ENCODE assay signal across 8 mouse cellular contexts in genomic region chr4:109982681-109983265, GRCm38 (mm10). TPM values are rescaled to one million over a fixed set of nuclear protein-coding genes. Genes with fewer than 3 reads are reported as not detected.
DNase-seq lines count a peak whose midpoint lies in the region; ATAC-seq lines count a peak whose summit lies in the region.

No protein-coding gene starts in this region.

- WGBS in heart, embryonic 10.5 days, result 4% methylated on average over 30 of the region's 30 CpGs
- 5% methylated on average over 30 of the region's 30 CpGs for WGBS in midbrain, embryonic 11.5 days

- DNase-seq in heart, embryonic 10.5 days (ENCODE audit: low spot score), result no peak
- no peak for DNase-seq in heart, adult 8-10 months (ENCODE audit: low spot score)
- peak; percentile 43 for DNase-seq in ZHBTc4 (ENCODE audit: low read depth, low spot score)
- DNase-seq in heart, postnatal 4 days, result peak; percentile 5
- peak; percentile 93 for DNase-seq in midbrain, embryonic 11.5 days (ENCODE audit: low spot score, missing footprints)
- DNase-seq in right cerebral cortex, postnatal 36 days (ENCODE audit: low spot score in 2 of 2), result no peak
- no peak for DNase-seq in spleen, postnatal 14 days (ENCODE audit: low spot score in 2 of 2)

- no peaks in the 10 kb centered on the region for H3K36me3 ChIP-seq in heart, embryonic 10.5 days
- H3K36me3 ChIP-seq in midbrain, embryonic 11.5 days (ENCODE audit: control insufficient read depth, insufficient read depth, low read length), result no peaks in the 10 kb centered on the region

- H3K9ac ChIP-seq in midbrain, embryonic 11.5 days (ENCODE audit: low read length), result peak overlapping the region; percentile 59

- H3K9me3 ChIP-seq in heart, embryonic 10.5 days, result no peaks in the 10 kb centered on the region
- H3K9me3 ChIP-seq in midbrain, embryonic 11.5 days (ENCODE audit: control insufficient read depth, low read length), result no peaks in the 10 kb centered on the region

- H3K4me3 ChIP-seq in heart, embryonic 10.5 days, result peak overlapping the region; percentile 58
- peak overlapping the region; percentile 52 for H3K4me3 ChIP-seq in midbrain, embryonic 11.5 days (ENCODE audit: low read depth, low read length)

- no peak for ATAC-seq in midbrain, embryonic 11.5 days (ENCODE audit: low FRiP score)
- no peak for ATAC-seq in activated CD4-positive, CD25-positive, alpha-beta regulatory T cell, adult 4 months

- H3K27me3 ChIP-seq in heart, embryonic 10.5 days (ENCODE audit: insufficient read depth, poor library complexity, severe bottlenecking), result peaks cover 100% of the 10 kb centered on the region
- H3K27me3 ChIP-seq in midbrain, embryonic 11.5 days (ENCODE audit: control insufficient read depth, insufficient read depth, low read length), result peaks cover 98% of the 10 kb centered on the region

- peaks cover 51% of the 10 kb centered on the region for H3K4me1 ChIP-seq in heart, embryonic 10.5 days
- H3K4me1 ChIP-seq in midbrain, embryonic 11.5 days (ENCODE audit: control insufficient read depth, insufficient read depth, low read length), result peaks cover 26% of the 10 kb centered on the region

- H3K27ac ChIP-seq in heart, embryonic 10.5 days, result no peak overlapping the region
- H3K27ac ChIP-seq in midbrain, embryonic 11.5 days (ENCODE audit: low read depth, low read length), result peak overlapping the region; percentile 35

- H3K4me2 ChIP-seq in midbrain, embryonic 11.5 days, result peak overlapping the region; percentile 44

RNA-seq across cellular contexts. Expression of gene Dmrta2, which starts 4.9 kb away (rescaled TPM):
- polyA plus RNA-seq in heart, embryonic 10.5 days (2016; fragmentation: Nextera tagmentation; extraction: Ambion mirVana), result 0.11 and 0.15 TPM in 2 replicates
- under 1 TPM in 1 of 4 experiments, not detected in 3; 0.09 TPM for total RNA-seq in heart, adult 8-10 months (2022)
- total RNA-seq in heart, postnatal 4 days (2021), result under 1 TPM; 0.41 to 0.55 TPM
- polyA plus RNA-seq in midbrain, embryonic 11.5 days (2014; fragmentation: Nextera tagmentation; extraction: Ambion mirVana), result 2.9 and 4.4 TPM in 2 replicates
- not detected for polyA plus RNA-seq in activated CD4-positive, CD25-positive, alpha-beta regulatory T cell, adult 4 months (2017; shearing (Covaris generic))

Comparison
In these comparisons a context has a peak if more than half of its experiments do, and no peak if none do; other contexts are left out.
1. DNase-seq: peak in ZHBTc4 (single experiment), heart, postnatal 4 days (single experiment) and midbrain, embryonic 11.5 days (single experiment); none in heart, embryonic 10.5 days (single experiment), heart, adult 8-10 months (single experiment), right cerebral cortex, postnatal 36 days (0 of 2) and spleen, postnatal 14 days (0 of 2).